9 mouse cellular contexts compared by ENCODE assay signal in genomic region chr9:70929840-70930640, GRCm38 (mm10). TPM values are rescaled to one million over a fixed set of nuclear protein-coding genes. Genes with fewer than 3 reads are reported as not detected.
A peak's percentile ranks its signal among the peaks of the same experiment; 100 is the strongest.
DNase-seq lines count a peak whose midpoint lies in the region; ATAC-seq and TF ChIP-seq lines count a peak whose summit lies in the region.
"Had no signal": no experiment of that assay in that cellular context is flagged by ENCODE, and none has a peak within 500 bp of the region (broad histone marks: within the 10 kb centered on the region; RNA-seq: fewer than 3 reads in every experiment).

No protein-coding gene starts in this region.

- H3K4me2 ChIP-seq in hindbrain, postnatal 0 days (ENCODE audit: low read depth, low read length): no peak overlapping the region
- H3K4me2 ChIP-seq in liver, embryonic 14.5 days (ENCODE audit: low read depth): no peak overlapping the region
- H3K4me2 ChIP-seq: midbrain, embryonic 12.5 days had no signal

- H3K4me3 ChIP-seq in hindbrain, postnatal 0 days (ENCODE audit: low read length): no peak overlapping the region
- H3K4me3 ChIP-seq in liver, embryonic 14.5 days (ENCODE audit: insufficient read depth in 1 of 2, low read depth in 2 of 2, low read length in 2 of 2): no peak overlapping the region
- no peak overlapping the region for H3K4me3 ChIP-seq in olfactory bulb, adult 2 months (ENCODE audit: insufficient read depth, low read depth, low read length)
- H3K4me3 ChIP-seq: midbrain, embryonic 12.5 days had no signal

- H3K27me3 ChIP-seq in hindbrain, postnatal 0 days (ENCODE audit: insufficient read depth, low read length): no peaks in the 10 kb centered on the region
- H3K27me3 ChIP-seq in liver, embryonic 14.5 days (ENCODE audit: control insufficient read depth, insufficient read depth, low read length): no peaks in the 10 kb centered on the region
- H3K27me3 ChIP-seq: midbrain, embryonic 12.5 days had no signal

- H3K36me3 ChIP-seq in hindbrain, postnatal 0 days (ENCODE audit: insufficient read depth, low read length): no peaks in the 10 kb centered on the region
- no peaks in the 10 kb centered on the region for H3K36me3 ChIP-seq in liver, embryonic 14.5 days (replicated peaks; ENCODE audit: control insufficient read depth, insufficient read depth, low read depth)
- H3K36me3 ChIP-seq: midbrain, embryonic 12.5 days had no signal

- peak; percentile 79 for TF ChIP-seq CTCF in hindbrain, postnatal 0 days (IDR thresholded peaks at IDR 0.05; ENCODE audit: low read depth)
- TF ChIP-seq CTCF in liver, embryonic 14.5 days (IDR thresholded peaks at IDR 0.05; ENCODE audit: low read depth): peak; percentile 92
- TF ChIP-seq CTCF in olfactory bulb, adult 2 months (IDR thresholded peaks at IDR 0.05; ENCODE audit: insufficient read depth, low read depth, low read length): 0 out of 2 replicates have a peak, but pooled peaks have one; percentile 14

- peak; percentile 50 for DNase-seq in layer of hippocampus, adult 11-12 months (ENCODE audit: low spot score)
- DNase-seq in layer of hippocampus, adult 9-10 months (ENCODE audit: low spot score): no peak
- DNase-seq in NIH3T3 (ENCODE audit: low read depth): peak; percentile 50
- peak; percentile 80 to 88 for DNase-seq in cerebellum, postnatal 36 days
- peak; percentile 76 for DNase-seq in hindbrain, postnatal 0 days (ENCODE audit: low spot score)
- peak in 1 of 3 experiments; percentile 64 for DNase-seq in liver, embryonic 14.5 days (ENCODE audit: low read depth in 3 of 3, low spot score in 3 of 3)
- no peak for DNase-seq in yolk sac, embryonic 10.5 days (ENCODE audit: low spot score)

- H3K9me3 ChIP-seq in hindbrain, postnatal 0 days (ENCODE audit: low read length): no peaks in the 10 kb centered on the region
- H3K9me3 ChIP-seq in liver, embryonic 14.5 days (ENCODE audit: control insufficient read depth, low read length): no peaks in the 10 kb centered on the region
- H3K9me3 ChIP-seq: midbrain, embryonic 12.5 days had no signal

- no peak overlapping the region for H3K9ac ChIP-seq in hindbrain, postnatal 0 days (replicated peaks; ENCODE audit: low read length)
- no peak overlapping the region; the same call in 1 of the 2 replicates for H3K9ac ChIP-seq in liver, embryonic 14.5 days (replicated peaks)
- H3K9ac ChIP-seq: midbrain, embryonic 12.5 days had no signal

- TF ChIP-seq EP300 in liver, embryonic 14.5 days (IDR thresholded peaks at IDR 0.05; ENCODE audit: low read depth): peak; percentile 36; the same call in 1 of the 2 replicates

- H3K4me1 ChIP-seq in hindbrain, postnatal 0 days (ENCODE audit: insufficient read depth, low read length): 0 out of 2 replicates have a peak, but pooled peaks cover 4% of the 10 kb centered on the region
- H3K4me1 ChIP-seq in liver, embryonic 14.5 days (replicated peaks; ENCODE audit: control insufficient read depth in 2 of 2, insufficient read depth in 2 of 2, low read length in 1 of 2): peaks cover 46 to 56% of the 10 kb centered on the region in 2 experiments
- H3K4me1 ChIP-seq in olfactory bulb, adult 2 months (ENCODE audit: control insufficient read depth, insufficient read depth, low read length): peaks cover 12% of the 10 kb centered on the region
- H3K4me1 ChIP-seq: midbrain, embryonic 12.5 days had no signal

- ATAC-seq in hindbrain, postnatal 0 days: peak; percentile 66
- no peak for ATAC-seq in liver, embryonic 14.5 days (ENCODE audit: insufficient read depth)

- WGBS in hindbrain, postnatal 0 days: 46% methylated on average over 15 of the region's 15 CpGs
- 53% methylated on average over 15 of the region's 15 CpGs for WGBS in liver, embryonic 14.5 days (ENCODE audit: insufficient replicate concordance)
- WGBS in olfactory bulb, adult 2 months: 46% methylated on average over 15 of the region's 15 CpGs

- peak overlapping the region; percentile 62 for H3K27ac ChIP-seq in hindbrain, postnatal 0 days
- H3K27ac ChIP-seq in liver, embryonic 14.5 days: peak overlapping the region; percentile 63
- peak overlapping the region; percentile 35; the same call in 1 of the 2 replicates for H3K27ac ChIP-seq in olfactory bulb, adult 2 months (ENCODE audit: insufficient read depth, low read depth, low read length)
- H3K27ac ChIP-seq: midbrain, embryonic 12.5 days had no signal

- TF ChIP-seq POLR2A in olfactory bulb, adult 2 months (IDR thresholded peaks at IDR 0.05; ENCODE audit: insufficient read depth, low read depth, low read length): no peak

RNA-seq across cellular contexts. Expression of gene Lipc, which starts 22.0 kb away (rescaled TPM):
- not detected in 2 replicates for total RNA-seq in hindbrain, postnatal 0 days (2014; rRNA removed)
- 0.10 and 0.19 TPM in 2 replicates for polyA plus RNA-seq in hindbrain, postnatal 0 days (2015; fragmentation: Nextera tagmentation; extraction: Ambion mirVana)
- 19.3 and 22.4 TPM in 2 replicates for polyA plus RNA-seq in liver, embryonic 14.5 days (2012; rRNA removed)
- 26.8 and 30.3 TPM in 2 replicates for polyA plus RNA-seq in liver, embryonic 14.5 days (2014; fragmentation: Nextera tagmentation; extraction: Ambion mirVana)
- not detected in 2 replicates for polyA plus RNA-seq in olfactory bulb, adult 2 months (2012; ENCODE audit: insufficient read depth, insufficient read length, low replicate concordance, missing spikeins)
- polyA plus RNA-seq: midbrain, embryonic 12.5 days had no signal

Comparison
In these comparisons a context has a peak if more than half of its experiments do, and no peak if none do; other contexts are left out.
1. DNase-seq: peak in layer of hippocampus, adult 11-12 months (single experiment), NIH3T3 (single experiment), cerebellum, postnatal 36 days (2 of 2) and hindbrain, postnatal 0 days (single experiment); none in layer of hippocampus, adult 9-10 months (single experiment) and yolk sac, embryonic 10.5 days (single experiment).
2. CTCF ChIP-seq: peak in every context shown above with its lines; median percentile 92 in liver, embryonic 14.5 days; 79 in hindbrain, postnatal 0 days; 14 in olfactory bulb, adult 2 months.
3. RNA of gene Lipc, which starts 22.0 kb away (polyA plus RNA-seq): 19.3 to 30.3 TPM in liver, embryonic 14.5 days; 0.10 to 0.19 TPM in hindbrain, postnatal 0 days and not detected in olfactory bulb, adult 2 months; every median in the first group is over 10 times any median in the second.
4. Peak in every context shown above with its lines, with median percentiles within 50 percentile points of each other: H3K27ac ChIP-seq.